Mouse (Mus musculus) effector memory CD4-positive, alpha-beta T cell, adult 7 months (primary cell): Measurements from ENCODE around the gene Armcx6. TPM values are rescaled to one million over a fixed set of nuclear protein-coding genes. Genes with fewer than 3 reads are reported as not detected.

Source experiments
- polyA plus RNA-seq: library from polyadenylated mRNA; unstranded; fragments of 100-300 nt; shearing (Covaris generic); gene quantifications from one replicate; pipeline ENCODE4 v1.2.1, GENCODE M21; 2017

The Armcx6 gene
- polyA plus RNA-seq = 0.49 TPM

GRCm38 (mm10) chrX:134750764-134751592 lies at the start of gene Armcx6:
Gene Armcx6, minus strand, starts transcription at chrX:134751417.

GRCm38 (mm10) chrX:134756434-134757292 lies 5.4 kb upstream of the Armcx6 start, which contains the start of gene Armcx3:
Gene Armcx3, plus strand, starts transcription at chrX:134756595.

GRCm38 (mm10) chrX:134717752-134718308 lies 33.4 kb downstream of the Armcx6 start, which contains the start of gene Armcx1:
Gene Armcx1, plus strand, starts transcription at chrX:134717963.

Other genes with a start within 250 kb of the Armcx6 start
- gene Timm8a1, start 209.6 kb downstream of the Armcx6 start, polyA plus RNA-seq = 18.8 TPM
- not detected for gene Btk, start 167.8 kb downstream of the Armcx6 start, polyA plus RNA-seq
- 246 TPM for gene Rpl36a, start 165.8 kb downstream of the Armcx6 start, polyA plus RNA-seq
- gene Gla, start 150.3 kb downstream of the Armcx6 start, polyA plus RNA-seq = 17.8 TPM
- gene Hnrnph2, start 150.2 kb downstream of the Armcx6 start, polyA plus RNA-seq = 166 TPM
- gene Armcx4, start 64.9 kb downstream of the Armcx6 start, polyA plus RNA-seq = not detected
- not detected for gene Armcx1, start 33.5 kb downstream of the Armcx6 start, polyA plus RNA-seq
- gene Armcx3, start 5.2 kb upstream of the Armcx6 start, polyA plus RNA-seq = 14.4 TPM
- gene Armcx2, start 57.8 kb upstream of the Armcx6 start, polyA plus RNA-seq = 8.4 TPM
- 0.49 TPM for gene Nxf2, start 213.3 kb upstream of the Armcx6 start, polyA plus RNA-seq